Mouse (Mus musculus) frontal cortex, postnatal 14 days (tissue): ENCODE measurements around the gene Krit1.
"Not testable (repeated sequence)": the region's sequence is repeated elsewhere in the genome, so short reads cannot be mapped to it uniquely, and the experiment has no call there.

Experiments
- DNase-seq, 2 experiments: peaks; one replicate each; pipeline ENCODE4 v3.0.0; 2022; ENCODE audit warnings: low spot score in 2 of 2

Gene Krit1

DNA sequence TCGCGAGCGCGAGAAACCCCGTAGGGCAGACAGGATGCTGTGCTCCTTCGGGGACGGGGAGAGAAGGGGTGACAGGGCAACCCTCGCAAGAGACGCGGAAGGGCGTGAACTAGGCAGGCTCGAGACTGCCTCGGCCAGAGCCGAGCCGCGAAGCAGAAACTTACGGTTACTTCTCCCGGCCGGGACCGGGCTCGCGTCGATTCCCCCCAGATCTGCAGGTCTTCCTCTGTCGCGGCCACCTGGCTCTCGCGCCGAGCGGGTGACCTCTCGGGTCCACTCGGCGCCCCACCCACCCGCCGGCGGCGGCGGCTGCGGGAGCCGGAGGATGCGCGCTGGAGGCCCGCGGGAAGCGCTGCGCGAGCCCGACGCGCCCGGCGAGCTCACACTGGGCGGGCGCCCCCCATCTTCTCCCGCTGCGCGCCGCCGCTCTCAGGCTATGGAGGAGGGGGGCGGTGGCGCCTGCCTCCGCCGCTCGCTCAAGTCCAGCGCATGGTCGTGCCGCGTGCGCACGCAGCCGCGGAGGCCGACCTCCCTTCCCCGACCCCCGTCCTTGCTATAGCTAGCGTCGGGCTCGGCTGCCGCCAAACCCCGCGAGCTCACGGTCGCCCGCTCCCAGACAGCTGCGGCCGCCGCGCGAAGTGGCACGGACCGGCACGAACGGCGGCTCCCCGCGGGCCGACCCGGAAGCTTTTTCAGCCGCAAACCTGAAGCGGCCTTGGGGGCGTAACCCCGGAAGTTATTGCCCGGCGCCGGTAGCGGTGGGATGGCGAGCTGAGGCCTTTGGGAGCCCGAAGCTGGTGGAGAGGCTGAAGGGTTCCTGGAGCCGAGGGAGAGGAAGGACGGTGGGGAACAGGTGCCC lies at the start of gene Krit1, which contains the start of gene Ankib1:
Krit1 (plus strand) TSS at position 752 of the 859 bp plus-strand sequence.
Ankib1 (minus strand) TSS at position 493 of the 859 bp plus-strand sequence.
- peak; percentile 82 to 89 for DNase-seq

DNA sequence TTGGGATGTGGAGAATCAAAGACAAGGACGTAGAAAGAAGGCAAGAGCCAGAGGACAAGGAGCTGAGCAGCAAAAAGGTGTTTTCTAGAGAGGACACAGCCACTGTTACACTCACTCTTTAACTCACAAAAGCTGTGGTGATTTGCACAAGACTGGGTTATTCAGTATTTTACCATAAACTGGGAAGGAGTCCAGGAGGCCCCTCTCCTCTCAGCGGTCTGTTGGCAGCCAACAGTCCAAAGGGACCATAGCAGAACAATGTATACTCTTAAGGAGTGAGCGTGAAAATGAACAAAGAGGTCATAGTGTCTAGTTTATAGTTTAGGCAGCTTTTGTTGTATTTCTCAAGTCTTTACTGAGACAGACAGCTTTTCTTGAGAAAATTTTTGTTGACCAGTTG lies 31.5 kb upstream of the Krit1 start:
- DNase-seq, result no peak

DNA sequence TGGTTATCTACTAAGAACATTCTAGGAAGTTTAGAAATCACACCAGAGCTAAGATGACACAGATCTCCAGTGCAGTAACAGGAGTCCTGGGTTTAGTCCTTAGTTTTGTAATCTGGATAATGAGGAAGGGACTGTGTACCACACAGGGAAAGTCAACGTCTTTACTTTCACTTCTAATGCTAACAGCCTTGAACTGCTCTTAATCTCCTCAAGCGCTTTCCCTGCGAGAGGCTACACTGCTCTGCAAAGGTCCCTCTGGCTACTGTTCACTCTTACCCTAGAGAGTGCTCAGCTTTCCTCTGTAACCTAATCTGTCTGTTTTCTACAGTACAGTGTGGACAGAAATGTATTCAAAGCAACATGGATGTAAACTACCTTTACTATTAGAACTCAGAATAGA lies 31.0 kb upstream of the Krit1 start:
- no peak for DNase-seq

DNA sequence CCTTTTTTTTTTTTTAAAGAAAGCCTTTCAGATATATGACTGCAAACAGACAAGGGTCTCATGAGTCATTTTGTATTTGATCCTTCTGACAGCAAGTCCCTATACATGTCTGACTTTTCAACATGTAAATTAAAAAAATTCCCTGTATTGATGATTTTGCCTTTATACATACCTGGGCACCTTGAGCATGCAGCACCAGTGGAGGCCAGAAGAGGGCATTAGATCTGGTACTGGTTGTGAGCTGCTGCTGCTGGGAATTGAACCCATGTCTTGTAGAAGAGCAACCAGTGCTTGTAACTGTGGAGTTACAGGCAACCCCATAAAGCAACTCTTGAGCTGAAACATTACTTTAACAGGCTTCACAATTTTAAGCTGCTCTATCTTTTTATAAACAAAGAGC lies 20.3 kb upstream of the Krit1 start:
- DNase-seq, result no peak

- DNase-seq, result no peak
Measured at GRCm38 (mm10) chr5:3783947-3784681, 18.9 kb upstream of the Krit1 start.

- no peak for DNase-seq
Measured at GRCm38 (mm10) chr5:3784751-3785496, 18.1 kb upstream of the Krit1 start.

DNA sequence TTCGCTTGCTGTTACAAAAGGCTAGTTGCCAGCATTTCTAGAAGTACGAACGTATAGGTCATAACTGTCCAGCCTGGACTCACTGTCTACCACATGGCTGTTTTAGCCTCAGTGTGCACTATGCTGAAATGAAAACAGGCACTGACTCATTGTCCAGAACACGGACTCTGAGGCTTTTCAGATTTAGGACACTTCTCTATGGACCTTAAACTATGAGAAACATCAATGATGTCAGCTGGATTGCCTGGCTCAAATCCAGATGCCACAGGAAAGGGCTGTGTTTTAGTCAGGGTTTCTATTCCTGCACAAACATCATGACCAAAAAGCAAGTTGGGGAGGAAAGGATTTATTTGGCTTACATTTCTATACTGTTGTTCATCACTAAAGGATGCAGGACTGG lies 15.4 kb upstream of the Krit1 start:
- no peak for DNase-seq

DNA sequence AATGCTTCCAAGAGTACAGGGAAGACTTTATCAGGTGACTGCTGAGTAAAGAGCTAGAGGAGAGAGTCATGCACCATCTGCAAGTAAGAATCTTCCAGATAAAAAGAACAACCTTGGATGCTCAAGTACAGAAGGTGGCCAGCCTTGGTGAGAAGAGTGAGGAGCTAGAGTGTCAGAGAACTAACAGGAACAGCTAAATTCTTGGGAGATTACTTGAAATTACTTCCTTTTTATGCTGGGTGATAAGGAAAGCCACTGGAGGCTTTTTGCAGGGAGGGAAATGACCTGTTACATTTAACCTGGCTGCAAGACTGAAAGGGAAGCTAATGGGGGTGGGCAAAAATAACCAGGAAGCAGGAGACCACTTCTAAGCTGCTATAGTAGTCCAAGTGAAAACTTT lies 11.9 kb upstream of the Krit1 start:
- DNase-seq, result no peak

DNA sequence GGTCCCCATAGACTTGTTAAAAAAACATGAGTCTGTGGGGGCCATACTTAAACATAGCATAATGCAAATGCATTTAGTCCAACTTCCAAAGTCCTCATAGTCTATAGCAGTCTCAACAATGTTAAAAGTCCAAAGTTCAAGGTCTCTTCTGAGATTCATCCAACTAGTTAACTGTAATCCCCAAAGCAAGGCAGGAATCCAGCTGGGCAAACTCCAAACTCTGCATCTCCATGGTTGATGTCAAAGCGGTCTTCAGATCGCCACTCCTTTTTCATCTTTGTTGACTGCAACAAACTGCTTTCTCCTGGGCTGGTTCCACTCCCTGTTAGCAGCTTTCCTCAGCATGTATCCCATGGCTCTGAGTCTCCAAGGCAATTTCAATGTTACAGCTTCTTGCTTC lies 5.9 kb upstream of the Krit1 start:
- DNase-seq, result not testable (repeated sequence)

- DNase-seq, result not testable (repeated sequence)
Measured at GRCm38 (mm10) chr5:3798656-3799055, 4.3 kb upstream of the Krit1 start.

GRCm38 (mm10) chr5:3800041-3800440 lies 2.9 kb upstream of the Krit1 start:
- no peak for DNase-seq

DNA sequence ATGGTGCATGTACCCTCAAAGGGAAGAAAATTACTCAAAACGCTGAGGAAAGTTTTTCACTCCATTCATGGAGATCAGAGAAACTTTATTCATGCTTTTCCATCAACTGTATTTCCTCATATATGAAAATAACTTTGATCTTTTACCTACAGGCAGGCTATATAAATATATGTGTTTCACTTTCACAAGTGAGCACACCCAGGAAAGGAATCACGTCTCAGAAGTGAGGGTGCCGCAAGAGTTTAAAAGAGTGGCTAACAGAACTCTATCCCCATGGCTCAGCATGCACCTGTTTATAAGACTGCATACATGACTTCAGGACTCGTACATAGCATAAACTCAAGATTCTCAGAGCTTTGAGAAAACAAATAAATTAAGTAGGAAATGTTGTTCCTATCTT lies 2.1 kb upstream of the Krit1 start:
- no peak for DNase-seq

- peak in 1 of 2 experiments; percentile 36 for DNase-seq
Measured at GRCm38 (mm10) chr5:3801672-3802432, 1.1 kb upstream of the Krit1 start.

DNA sequence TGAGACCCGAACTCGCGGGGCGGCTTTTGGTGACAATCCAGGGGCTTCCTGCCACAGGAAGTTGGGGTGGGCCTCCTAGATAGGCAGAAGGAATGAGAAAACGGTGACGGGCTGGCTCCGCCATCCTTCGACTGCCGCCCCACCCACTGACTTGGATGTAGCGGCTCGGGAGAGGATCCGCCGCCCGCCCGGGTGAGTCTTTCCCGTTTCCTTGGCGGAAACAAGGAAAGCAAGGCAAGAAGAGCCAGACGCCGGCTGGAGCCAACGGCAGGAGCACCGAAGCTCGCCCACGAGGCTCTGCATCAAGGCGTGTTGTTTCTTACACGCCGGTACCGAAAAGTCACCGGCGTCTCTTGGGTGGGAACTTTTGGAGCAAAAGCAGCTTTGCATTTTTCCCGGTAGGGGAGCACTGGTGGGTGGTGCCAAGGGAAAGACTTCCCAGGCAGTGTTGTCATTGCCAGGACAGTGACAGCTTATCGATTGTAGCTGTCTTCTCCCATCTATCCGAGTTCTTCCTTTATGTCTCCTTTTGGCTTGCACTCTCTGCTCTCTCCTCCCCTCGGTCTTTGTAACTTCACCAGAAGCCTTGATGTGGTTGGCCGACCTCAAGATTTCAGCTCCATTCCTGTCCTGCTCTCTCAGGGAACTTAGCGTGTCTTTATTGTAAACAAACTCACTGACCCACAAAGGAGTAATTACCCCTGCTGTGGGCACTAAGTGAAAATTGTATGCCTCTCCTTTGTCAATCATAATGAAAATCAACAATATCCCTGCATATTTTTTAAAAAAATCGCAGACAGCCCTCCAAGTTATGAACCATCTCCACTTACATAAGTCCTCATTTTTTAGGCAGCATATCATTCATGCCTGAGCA lies 545 bp downstream of the Krit1 start:
- no peak for DNase-seq

DNA sequence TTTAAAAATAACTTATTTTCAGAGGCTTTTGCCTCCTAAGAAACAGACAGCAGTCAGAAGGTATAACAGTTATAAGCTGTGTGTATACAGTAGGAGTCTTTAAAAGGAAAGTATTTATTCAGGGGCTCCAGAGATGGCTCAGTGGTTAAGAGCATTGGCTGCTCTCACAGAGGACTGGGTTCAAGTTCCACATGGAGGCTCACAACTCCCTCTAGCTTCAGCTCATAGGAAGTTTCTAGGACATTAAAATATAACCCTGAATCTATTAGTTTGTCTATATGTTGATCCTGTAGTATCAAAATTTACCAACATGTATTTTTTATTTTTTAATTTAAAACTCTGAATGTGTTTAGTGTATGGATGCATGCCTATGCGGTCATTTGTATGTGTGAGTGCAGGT lies 5.5 kb downstream of the Krit1 start:
- DNase-seq, result no peak

GRCm38 (mm10) chr5:3834107-3834506 lies 31.1 kb downstream of the Krit1 start:
- DNase-seq, result no peak

GRCm38 (mm10) chr5:3845026-3845425 lies 42.0 kb downstream of the Krit1 start, which contains the start of gene Lrrd1:
TSS of gene Lrrd1 (plus strand) at chr5:3845173.
- DNase-seq, result no peak

GRCm38 (mm10) chr5:3870161-3870560 lies 67.2 kb downstream of the Krit1 start:
- no peak for DNase-seq

DNA sequence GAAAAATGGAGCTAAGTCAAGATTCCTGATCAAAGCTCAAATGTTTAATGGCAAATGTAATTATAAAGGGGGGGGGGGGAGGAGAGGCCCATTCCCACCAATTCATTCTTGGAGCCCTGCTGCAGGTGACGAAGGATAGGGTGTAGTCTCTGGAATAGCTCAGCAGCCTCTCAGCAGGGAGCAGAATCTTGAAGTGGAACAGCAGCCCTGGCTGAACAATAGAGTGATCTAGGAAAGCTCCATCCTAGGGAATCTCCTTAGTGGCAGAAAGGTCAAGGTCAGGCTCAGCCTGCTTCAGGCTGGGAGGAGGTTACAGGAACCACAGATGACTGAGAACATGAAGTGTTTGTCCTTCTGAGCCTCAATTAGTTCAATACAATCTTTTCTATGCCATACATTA lies 69.4 kb downstream of the Krit1 start:
- DNase-seq, result no peak

DNA sequence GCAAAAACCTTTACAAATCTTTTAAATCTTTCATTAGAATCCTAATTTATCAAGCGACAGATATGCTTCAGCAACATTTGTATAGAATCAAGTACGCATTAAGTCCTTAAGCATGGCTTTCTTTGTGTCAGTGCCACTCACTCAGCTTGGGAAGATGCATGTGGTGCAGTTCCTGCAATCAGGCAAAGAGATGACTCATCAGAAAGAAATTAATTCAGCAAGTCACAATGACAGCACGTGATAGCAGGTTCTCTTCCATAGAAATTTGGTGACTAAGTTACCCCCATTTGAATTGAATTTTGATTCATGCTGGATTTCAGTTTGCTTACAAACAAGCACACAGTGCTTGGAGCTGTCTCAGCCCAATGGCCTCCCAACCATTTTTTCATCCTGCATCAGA lies 70.5 kb downstream of the Krit1 start:
- no peak for DNase-seq
